In the genomic region with DNA sequence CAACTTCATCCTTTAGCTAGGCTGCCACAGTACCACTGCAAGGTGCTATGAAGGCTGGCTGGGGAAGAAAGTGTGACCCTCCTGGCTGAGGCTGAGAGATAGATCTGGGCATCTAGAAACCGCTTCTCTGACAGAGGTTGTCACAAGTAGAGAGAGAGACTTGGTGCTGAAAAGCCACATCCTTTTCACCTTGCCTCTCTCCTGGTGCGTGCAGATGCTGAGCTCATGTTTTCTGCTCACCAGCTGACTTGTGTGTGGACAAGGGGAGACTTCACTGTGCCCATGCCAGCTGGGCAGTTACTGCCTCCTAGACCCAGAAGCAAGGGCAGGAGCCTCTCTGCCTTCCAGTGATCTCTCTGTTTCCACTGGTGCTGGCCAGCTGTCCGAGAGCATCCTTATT, we compare ENCODE assay signal across 9 mouse cellular contexts. TPM values are rescaled to one million over a fixed set of nuclear protein-coding genes. Genes with fewer than 3 reads are reported as not detected.
DNase-seq lines count a peak whose midpoint lies in the region; ATAC-seq and TF ChIP-seq lines count a peak whose summit lies in the region.
"Had no signal": no experiment of that assay in that cellular context is flagged by ENCODE, and none has a peak within 500 bp of the region (broad histone marks: within the 10 kb centered on the region; RNA-seq: fewer than 3 reads in every experiment).

No protein-coding gene starts in this region.

- H3K4me1 ChIP-seq in liver, adult 2 months (ENCODE audit: control insufficient read depth, insufficient read depth, low read length), result peaks cover 2% of the 10 kb centered on the region; the same call in 1 of the 2 replicates
- peaks cover 75% of the 10 kb centered on the region for H3K4me1 ChIP-seq in forebrain, embryonic 15.5 days
- peaks cover 65% of the 10 kb centered on the region for H3K4me1 ChIP-seq in liver, embryonic 12.5 days

- peak overlapping the region; percentile 38; the same call in 1 of the 2 replicates for H3K9ac ChIP-seq in liver, adult 2 months (ENCODE audit: low read depth, low read length)
- 0 out of 2 replicates have a peak overlapping the region, but pooled peaks have one; percentile 20 for H3K9ac ChIP-seq in forebrain, embryonic 15.5 days (replicated peaks)
- H3K9ac ChIP-seq in liver, embryonic 12.5 days, result no peak overlapping the region
- H3K9ac ChIP-seq: embryonic facial prominence, embryonic 13.5 days had no signal

- no peaks in the 10 kb centered on the region for H3K36me3 ChIP-seq in liver, adult 2 months (ENCODE audit: control insufficient read depth, insufficient read depth, low read length)
- no peaks in the 10 kb centered on the region for H3K36me3 ChIP-seq in forebrain, embryonic 15.5 days
- H3K36me3 ChIP-seq in liver, embryonic 12.5 days, result 0 out of 2 replicates have a peak, but pooled peaks cover 6% of the 10 kb centered on the region
- H3K36me3 ChIP-seq: embryonic facial prominence, embryonic 13.5 days had no signal

- intact Hi-C loops in left cerebral cortex, postnatal 25 days (cut with DNase I), result no loop called here

- TF ChIP-seq POLR2A in liver, adult 2 months (IDR thresholded peaks at IDR 0.05; ENCODE audit: extremely low read depth, insufficient read depth, low read length), result no peak

- no peak for ATAC-seq in forebrain, embryonic 15.5 days (replicated peaks)
- no peak for ATAC-seq in liver, embryonic 12.5 days

- peak overlapping the region; percentile 88 for H3K4me2 ChIP-seq in forebrain, embryonic 15.5 days (replicated peaks)
- H3K4me2 ChIP-seq in liver, embryonic 12.5 days, result peak overlapping the region; percentile 100

- no peak for TF ChIP-seq CTCF in liver, adult 2 months (IDR thresholded peaks at IDR 0.05; ENCODE audit: low read depth, low read length)

- no peaks in the 10 kb centered on the region for H3K27me3 ChIP-seq in liver, adult 2 months (ENCODE audit: control insufficient read depth, insufficient read depth, low read length)
- no peaks in the 10 kb centered on the region for H3K27me3 ChIP-seq in forebrain, embryonic 15.5 days
- H3K27me3 ChIP-seq in liver, embryonic 12.5 days (replicated peaks), result no peaks in the 10 kb centered on the region
- H3K27me3 ChIP-seq: embryonic facial prominence, embryonic 13.5 days had no signal

- H3K4me3 ChIP-seq in liver, adult 2 months (ENCODE audit: insufficient read depth, low read depth, low read length), result no peak overlapping the region
- peak overlapping the region; percentile 89 for H3K4me3 ChIP-seq in forebrain, embryonic 15.5 days
- H3K4me3 ChIP-seq in liver, embryonic 12.5 days, result no peak overlapping the region
- H3K4me3 ChIP-seq: embryonic facial prominence, embryonic 13.5 days had no signal

- no peaks in the 10 kb centered on the region for H3K9me3 ChIP-seq in forebrain, embryonic 15.5 days
- no peaks in the 10 kb centered on the region for H3K9me3 ChIP-seq in liver, embryonic 12.5 days (replicated peaks)
- H3K9me3 ChIP-seq: embryonic facial prominence, embryonic 13.5 days had no signal

- no peak overlapping the region for H3K27ac ChIP-seq in liver, adult 2 months (replicated peaks; ENCODE audit: insufficient read depth, low read depth, low read length)
- H3K27ac ChIP-seq in forebrain, embryonic 15.5 days (replicated peaks), result 0 out of 2 replicates have a peak overlapping the region, but pooled peaks have one; percentile 28
- H3K27ac ChIP-seq in liver, embryonic 12.5 days, result 0 out of 2 replicates have a peak overlapping the region, but pooled peaks have one; percentile 26
- H3K27ac ChIP-seq: embryonic facial prominence, embryonic 13.5 days had no signal

- WGBS in liver, adult 2 months, result 76% methylated on average over 3 of the region's 3 CpGs
- 61% methylated on average over 3 of the region's 3 CpGs for WGBS in forebrain, embryonic 15.5 days
- 45% methylated on average over 3 of the region's 3 CpGs for WGBS in liver, embryonic 12.5 days (ENCODE audit: insufficient replicate concordance)

- no peak for DNase-seq in liver, adult 2 months (ENCODE audit: extremely low read depth, low read depth, low spot score)
- DNase-seq in liver, result no peak
- DNase-seq in thymus, adult 18-20 months, result peak; percentile 32 to 61
- DNase-seq in adrenal gland, adult 2 months, result no peak
- DNase-seq in left cerebral cortex, postnatal 25 days (ENCODE audit: low spot score in 2 of 2), result no peak
- no peak for DNase-seq in embryo, embryonic 10.5 days (ENCODE audit: low spot score)

- H3K79me2 ChIP-seq in liver, adult 2 months (ENCODE audit: control insufficient read depth, insufficient read depth, low read length), result peaks cover 3% of the 10 kb centered on the region; the same call in 1 of the 2 replicates

RNA-seq across cellular contexts. Expression of a gene that starts 3.6 kb away (rescaled TPM):
- 8.6 and 12.6 TPM in 2 replicates for total RNA-seq in liver, adult 2 months (2014; rRNA removed)
- 5.7 and 5.8 TPM in 2 replicates for polyA plus RNA-seq in liver, adult 2 months (2012; rRNA removed)
- polyA plus RNA-seq in forebrain, embryonic 15.5 days (2015; fragmentation: Nextera tagmentation; extraction: Ambion mirVana), result 20.3 and 22.4 TPM in 2 replicates
- polyA plus RNA-seq in liver, embryonic 12.5 days (2016; fragmentation: Nextera tagmentation; extraction: Ambion mirVana), result 8.5 and 8.9 TPM in 2 replicates
- total RNA-seq in adrenal gland, adult 2 months (2021), result 10 to 100 TPM; 51.5 to 80.5 TPM
- 25.3 and 32.6 TPM in 2 replicates for polyA plus RNA-seq in adrenal gland, adult 2 months (2012; rRNA removed)
- 10 to 100 TPM; 29.9 to 35.4 TPM for total RNA-seq in left cerebral cortex, postnatal 25 days (2021)

Comparison
In these comparisons a context has a peak if more than half of its experiments do, and no peak if none do; other contexts are left out.
1. DNase-seq: peak in thymus, adult 18-20 months (2 of 2); none in liver, adult 2 months (single experiment), liver (single experiment), adrenal gland, adult 2 months (single experiment), left cerebral cortex, postnatal 25 days (0 of 2) and embryo, embryonic 10.5 days (single experiment).